Mouse (Mus musculus) liver, postnatal 0 days (tissue): ENCODE results near the gene Grk6. TPM values are rescaled to one million over a fixed set of nuclear protein-coding genes. Genes with fewer than 3 reads are reported as not detected.

Source experiments
- ATAC-seq: fragments of 200-750 bp; cut with Nextera tagmentation; 2 replicates; pipeline ENCODE4 v1.8.0; 2017; ENCODE audit warnings: mild to moderate bottlenecking, moderate library complexity
- DNase-seq: peaks from one replicate; pipeline ENCODE4 v3.0.0-alpha.2; 2016
- H3K27ac ChIP-seq: fragments of 300-500 bp; sonication (generic); 2 replicates; pipeline ENCODE4 v1.5.1; 2014; ENCODE audit warnings: antibody characterized with exemption, moderate library complexity, mild to moderate bottlenecking, low read depth
- H3K27me3 ChIP-seq: fragments of 300-500 bp; sonication (generic); 2 replicates; pipeline ENCODE4 v1.6.1; 2014; ENCODE audit warnings: low read length, control low read depth, mixed read lengths; ENCODE audit not compliant: insufficient read depth
- H3K36me3 ChIP-seq: fragments of 300-500 bp; sonication (generic); replicated peaks from 2 replicates; pipeline ENCODE4 v1.6.1; 2014; ENCODE audit warnings: mild to moderate bottlenecking, control low read depth, low read length, moderate library complexity, mixed read lengths; ENCODE audit not compliant: insufficient read depth
- H3K4me1 ChIP-seq: fragments of 300-500 bp; sonication (generic); 2 replicates; pipeline ENCODE4 v1.6.1; 2014; ENCODE audit warnings: antibody characterized with exemption, mild to moderate bottlenecking, control low read depth; ENCODE audit not compliant: insufficient read depth
- H3K4me2 ChIP-seq: fragments of 300-500 bp; sonication (generic); 2 replicates; pipeline ENCODE4 v1.6.1; 2014; ENCODE audit warnings: low read depth, mild to moderate bottlenecking, low read length, moderate library complexity, mixed read lengths
- H3K4me3 ChIP-seq: fragments of 300-500 bp; sonication (generic); 2 replicates; pipeline ENCODE4 v1.5.1; 2014; ENCODE audit warnings: low read depth, low read length
- H3K9ac ChIP-seq: fragments of 300-500 bp; sonication (generic); replicated peaks from 2 replicates; pipeline ENCODE4 v1.6.1; 2014; ENCODE audit warnings: mild to moderate bottlenecking, moderate library complexity
- H3K9me3 ChIP-seq: fragments of 300-500 bp; sonication (generic); 2 replicates; pipeline ENCODE4 v1.6.1; 2016; ENCODE audit warnings: mild to moderate bottlenecking, control low read depth, low read length, mixed read lengths
- CTCF ChIP-seq: sonication (generic); IDR thresholded peaks from 2 replicates; pipeline ENCODE4 v1.5.1; 2016; ENCODE audit warnings: antibody characterized with exemption, low read depth
- EP300 ChIP-seq: IDR thresholded peaks from 2 replicates; pipeline ENCODE4 v1.6.1; 2016; ENCODE audit warnings: antibody characterized with exemption, low read depth, mild to moderate bottlenecking
- WGBS: fragments of 180-500 bp; shearing (Covaris S2); extraction: QIAGEN DNeasy Blood & Tissue Kit; methylation state at CpG from one replicate; pipeline ENCODE4 v1.1.7; 2014; ENCODE audit not compliant: insufficient replicate concordance; 5-methylcytosine and 5-hydroxymethylcytosine counted together
- polyA plus RNA-seq: library from polyadenylated mRNA; unstranded; fragments of >200 nt; fragmentation: Nextera tagmentation; extraction: Ambion mirVana; gene quantifications from 2 replicates; pipeline ENCODE4 v1.2.1, GENCODE M21; 2015

Gene Grk6
- polyA plus RNA-seq, 1 experiment from 2014 or later: 16.7 TPM

DNA sequence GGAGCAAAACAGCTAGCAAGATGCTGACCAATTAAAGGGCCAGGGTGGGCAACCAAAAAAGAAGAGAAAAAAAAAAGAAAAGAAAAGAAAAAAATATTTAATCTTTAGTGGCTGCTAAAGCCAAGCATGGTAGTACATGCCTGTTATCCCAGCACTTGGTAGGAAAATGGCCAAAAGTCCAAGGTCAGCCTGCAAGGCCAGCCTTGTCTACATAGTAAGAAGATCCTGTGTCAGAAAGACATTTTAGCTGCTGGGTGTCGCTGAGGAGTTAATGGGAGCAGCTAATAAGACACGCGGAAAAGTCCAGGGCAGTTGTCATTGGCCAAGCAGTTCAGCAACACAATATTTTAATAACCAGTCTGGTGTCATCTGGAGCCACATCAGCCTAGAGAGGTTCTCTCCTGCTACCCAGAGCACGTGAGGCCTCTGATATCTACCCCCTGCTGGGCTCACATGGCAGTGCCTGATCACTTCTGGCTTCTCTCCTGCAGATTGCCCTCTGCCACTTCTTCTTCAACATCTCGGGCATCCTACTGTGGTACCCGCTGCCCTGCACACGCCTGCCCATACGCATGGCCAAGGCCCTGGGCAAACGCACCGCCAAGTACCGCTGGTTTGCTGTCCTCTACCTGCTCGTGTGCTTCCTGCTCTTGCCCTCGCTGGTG, 32.1 kb upstream of the Grk6 start:
- TF ChIP-seq CTCF: peak; percentile 29
- no peak for TF ChIP-seq EP300
- DNase-seq: no peak
- H3K27ac ChIP-seq: no peak overlapping the region
- H3K4me1 ChIP-seq: no peaks in the 10 kb centered on the region; the same call in none of the 2 replicates
- no peak overlapping the region for H3K4me3 ChIP-seq
- no peaks in the 10 kb centered on the region for H3K36me3 ChIP-seq
- H3K4me2 ChIP-seq: no peak overlapping the region
- 71% methylated on average over 13 of the region's 13 CpGs for WGBS
- ATAC-seq: no peak; the same call in 1 of the 2 replicates
- no peak overlapping the region for H3K9ac ChIP-seq
- no peaks in the 10 kb centered on the region for H3K9me3 ChIP-seq
- peaks cover 32% of the 10 kb centered on the region for H3K27me3 ChIP-seq

DNA sequence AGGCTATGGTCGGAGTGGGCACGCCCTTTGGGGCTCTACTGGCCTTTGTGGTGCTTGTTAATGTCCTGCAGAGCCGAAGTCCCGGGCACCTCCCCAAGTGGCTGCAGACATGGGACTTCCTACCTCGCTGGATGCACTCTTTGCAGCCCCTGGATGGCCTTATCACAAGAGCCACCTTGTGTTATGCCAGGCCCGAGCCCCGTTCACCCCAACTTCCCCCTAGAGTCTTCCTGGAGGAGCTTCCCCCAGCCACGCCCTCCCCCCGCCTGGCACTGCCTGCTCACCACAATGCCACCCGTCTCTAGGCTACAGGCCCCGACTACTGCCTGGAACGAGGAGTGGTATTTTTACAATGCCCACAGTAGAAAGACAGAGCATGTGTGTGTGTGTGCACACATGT, 31.5 kb upstream of the Grk6 start:
- TF ChIP-seq CTCF (no peak), EP300 (no peak)
- Histone ChIP-seq H3K4me3 (no peak overlapping the region), H3K27ac (no peak overlapping the region), H3K36me3 (no peaks in the 10 kb centered on the region), H3K9ac (no peak overlapping the region), H3K9me3 (no peaks in the 10 kb centered on the region), H3K4me2 (no peak overlapping the region), H3K27me3 (peaks cover 37% of the 10 kb centered on the region), H3K4me1 (peaks cover 3% of the 10 kb centered on the region)
- WGBS: 40% methylated on average over 12 of the region's 12 CpGs
- ATAC-seq: peak; percentile 45
- DNase-seq: peak; percentile 51

DNA sequence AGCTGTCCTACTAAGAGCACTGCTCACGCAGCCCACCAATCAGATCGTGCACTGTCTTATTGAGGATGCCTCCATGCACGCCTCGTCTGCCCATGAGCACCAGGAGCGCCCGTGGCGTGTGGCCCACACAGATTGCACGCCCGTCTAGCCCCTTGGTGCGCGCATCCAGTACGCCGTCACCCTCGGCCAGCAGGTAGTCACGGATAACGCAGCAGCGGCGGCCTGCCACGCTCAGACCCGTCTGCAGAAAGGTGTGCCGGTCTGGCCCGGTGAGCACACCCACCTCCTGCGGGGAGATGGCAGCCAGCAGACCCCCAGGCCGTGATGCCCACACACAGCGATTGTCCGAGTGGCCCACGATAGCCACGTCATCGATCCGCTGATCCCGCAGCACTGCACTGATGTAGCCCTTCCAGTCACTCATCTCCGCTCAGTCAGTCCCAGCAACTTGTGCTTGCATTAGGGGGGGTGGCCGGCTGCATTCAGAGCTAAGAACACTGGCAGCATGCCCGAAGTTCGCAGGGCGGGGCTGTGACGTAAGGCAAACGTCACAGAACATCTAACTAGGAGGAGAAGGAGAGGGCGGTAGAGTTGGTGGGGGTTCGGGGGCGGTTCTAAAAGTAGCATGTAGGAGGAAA, 30.0 kb upstream of the Grk6 start, which contains the start of gene Pfn3:
Gene Pfn3, minus strand, starts transcription at position 490 of the 638 bp plus-strand sequence.
- H3K9me3 ChIP-seq: no peaks in the 10 kb centered on the region
- H3K4me2 ChIP-seq: no peak within 1 kb of the TSS; the same call in 1 of the 2 replicates
- TF ChIP-seq CTCF: no peak
- no peak for TF ChIP-seq EP300
- H3K4me1 ChIP-seq: peaks cover 7% of the 10 kb centered on the region
- WGBS: 15% methylated on average over 41 of the region's 41 CpGs
- peaks cover 33% of the 10 kb centered on the region for H3K27me3 ChIP-seq
- no peak within 1 kb of the TSS for H3K9ac ChIP-seq
- no peak within 1 kb of the TSS for H3K4me3 ChIP-seq
- 0 out of 2 replicates have a peak, but pooled peaks have one; percentile 19 for ATAC-seq
- H3K36me3 ChIP-seq: no peaks in the 10 kb centered on the region
- H3K27ac ChIP-seq: no peak within 1 kb of the TSS
- DNase-seq: peak; percentile 68

DNA sequence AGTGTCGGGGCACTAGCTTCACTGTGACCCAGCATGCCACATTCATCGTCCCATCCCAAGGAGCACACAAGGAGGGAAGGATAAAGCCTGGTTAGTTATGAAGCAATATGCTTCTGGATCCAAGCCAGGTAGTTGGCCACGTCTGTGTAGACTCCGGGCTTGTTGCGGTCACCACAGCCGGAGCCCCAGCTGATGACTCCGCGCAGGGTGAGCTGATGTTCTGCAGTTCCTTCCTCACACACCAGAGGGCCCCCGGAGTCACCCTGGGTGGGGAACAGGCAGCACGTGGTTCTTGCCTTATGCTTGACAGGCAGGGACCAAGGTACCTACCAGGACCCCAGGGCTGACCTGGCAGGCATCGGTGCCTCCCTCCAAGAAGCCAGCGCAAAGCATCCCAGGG, 26.9 kb upstream of the Grk6 start:
- WGBS: 8% methylated on average over 12 of the region's 12 CpGs
- H3K4me2 ChIP-seq: no peak overlapping the region
- DNase-seq (peak; percentile 91), ATAC-seq (peak; percentile 80)
- peaks cover 15% of the 10 kb centered on the region for H3K4me1 ChIP-seq
- TF ChIP-seq EP300: no peak
- TF ChIP-seq CTCF: peak; percentile 93
- peaks cover 42% of the 10 kb centered on the region for H3K27me3 ChIP-seq
- H3K27ac ChIP-seq: no peak overlapping the region
- H3K9ac ChIP-seq: no peak overlapping the region
- peaks cover 4% of the 10 kb centered on the region; the same call in 1 of the 2 replicates for H3K36me3 ChIP-seq
- H3K9me3 ChIP-seq: no peaks in the 10 kb centered on the region
- H3K4me3 ChIP-seq: no peak overlapping the region

DNA sequence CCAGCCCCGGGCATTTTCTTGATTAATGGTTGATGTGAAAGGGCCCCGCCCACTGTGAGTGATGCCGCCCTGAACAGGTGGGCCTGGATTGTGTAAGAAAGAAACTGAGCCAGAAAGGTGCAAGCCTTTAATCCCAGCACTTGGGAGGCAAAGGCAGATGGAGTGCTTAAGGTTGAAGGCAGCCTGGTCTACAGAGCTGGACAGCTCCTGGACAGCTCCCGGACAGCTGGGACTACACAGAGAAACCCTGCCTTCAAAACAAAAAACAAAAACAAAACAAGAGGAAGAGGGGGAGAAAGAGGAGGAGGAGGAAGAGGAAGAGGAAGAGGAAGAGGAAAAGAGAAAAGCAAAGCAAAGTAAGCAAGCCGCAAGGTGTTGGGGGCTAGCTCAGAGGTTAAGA, 25.7 kb upstream of the Grk6 start:
- peaks cover 15% of the 10 kb centered on the region for H3K4me1 ChIP-seq
- H3K9me3 ChIP-seq: no peaks in the 10 kb centered on the region
- no peak overlapping the region for H3K4me3 ChIP-seq
- H3K9ac ChIP-seq: no peak overlapping the region
- H3K4me2 ChIP-seq: no peak overlapping the region
- peaks cover 4% of the 10 kb centered on the region; the same call in 1 of the 2 replicates for H3K36me3 ChIP-seq
- no peak overlapping the region for H3K27ac ChIP-seq
- 68% methylated on average over 5 of the region's 5 CpGs for WGBS
- no peak for ATAC-seq
- DNase-seq: no peak
- TF ChIP-seq EP300: no peak
- H3K27me3 ChIP-seq: peaks cover 41% of the 10 kb centered on the region

DNA sequence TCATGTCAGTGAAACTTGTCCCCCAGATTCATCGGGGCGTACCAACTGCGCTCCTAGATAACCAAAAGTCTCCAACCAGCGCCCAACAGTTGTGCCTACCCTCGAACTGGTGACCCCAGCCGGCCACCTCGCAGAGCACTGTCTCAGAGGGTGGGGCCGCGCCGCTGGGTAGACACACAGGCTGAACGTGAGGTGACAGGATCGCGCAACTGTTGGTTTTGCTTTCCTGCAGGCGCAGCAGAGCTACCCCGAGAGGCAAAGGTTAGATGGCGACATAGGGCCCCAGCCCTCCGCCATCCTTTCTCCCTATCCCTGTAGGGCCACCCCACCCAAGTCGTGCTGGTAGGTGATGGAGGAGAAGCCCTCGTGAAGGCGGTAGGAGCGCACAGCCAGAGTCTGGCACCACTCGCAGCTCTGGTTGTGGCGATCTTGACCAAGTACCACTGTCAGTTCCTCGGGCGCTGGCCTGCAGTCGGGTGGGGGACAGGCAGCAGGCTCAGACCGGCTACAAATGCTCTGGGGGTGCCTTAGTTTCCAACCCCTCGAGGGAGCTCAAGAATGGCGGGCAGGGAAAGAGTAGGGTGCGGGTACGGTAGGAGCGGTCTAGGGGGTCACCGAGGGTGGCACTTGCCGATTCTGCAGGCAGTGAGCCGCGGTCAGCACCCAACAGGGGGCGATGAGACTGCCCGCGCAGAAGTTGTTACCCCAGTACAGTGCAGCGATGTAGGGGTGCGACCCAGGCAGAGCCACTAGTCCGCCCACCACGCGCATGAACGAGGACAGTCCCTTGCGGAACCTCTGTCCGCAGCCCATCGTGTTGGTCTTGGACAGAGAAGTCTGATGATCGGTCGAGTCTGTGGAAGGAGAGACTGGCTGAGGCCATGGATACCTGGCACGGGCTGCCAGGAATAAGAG, 24.6 kb upstream of the Grk6 start:
- peak overlapping the region; percentile 48 for H3K4me2 ChIP-seq
- no peak overlapping the region for H3K4me3 ChIP-seq

More for the DNA sequence above, 24.6 kb upstream of the Grk6 start:
- TF ChIP-seq CTCF: no peak
- TF ChIP-seq EP300: no peak
- no peaks in the 10 kb centered on the region for H3K9me3 ChIP-seq
- ATAC-seq: peak; percentile 55
- H3K27ac ChIP-seq: no peak overlapping the region
- peak; percentile 49 for DNase-seq
- WGBS: 24% methylated on average over 51 of the region's 51 CpGs
- H3K27me3 ChIP-seq: peaks cover 32% of the 10 kb centered on the region
- H3K9ac ChIP-seq: no peak overlapping the region
- peaks cover 15% of the 10 kb centered on the region for H3K4me1 ChIP-seq
- peaks cover 4% of the 10 kb centered on the region; the same call in 1 of the 2 replicates for H3K36me3 ChIP-seq
